Mouse (Mus musculus) Patski (cell line): ENCODE measurements around the gene Reep3. TPM values are rescaled to one million over a fixed set of nuclear protein-coding genes. Genes with fewer than 3 reads are reported as not detected.

ENCODE experiments used
- ATAC-seq: fragments of 100-300 bp; one replicate; pipeline ENCODE4 v1.8.0; 2021
- CTCF ChIA-PET: fragments of 350-600 bp; sonication (Branson Sonifier 250); formaldehyde crosslinking; loops from one replicate; lab custom pipeline; 2022; ENCODE audit warnings: inconsistent platforms; lab: Charles Lee
- POLR2A ChIA-PET: fragments of 350-600 bp; sonication (Branson Sonifier 250); formaldehyde crosslinking; loops from one replicate; lab custom pipeline; 2022; ENCODE audit warnings: antibody characterized with exemption, inconsistent platforms; lab: Charles Lee
- DNase-seq: peaks from one replicate; pipeline ENCODE4 v3.0.0-alpha.2; 2011; ENCODE audit warnings: low read depth, low spot score
- H3K27me3 ChIP-seq: fragments of 371-371 bp; one replicate; pipeline ENCODE4 v1.5.1; 2021
- CTCF ChIP-seq: fragments of 100-300 bp; IDR thresholded peaks from one replicate; pipeline ENCODE4 v1.5.1; 2021
- in situ Hi-C: fragments of 300-500 bp; cut with MboI; formaldehyde crosslinking; loops from 3 replicates; pipeline ENCODE4 v1.11.1; 2018; ENCODE audit warnings: low pct_unique_long_range_greater_than_20kb, mixed read lengths
- polyA plus RNA-seq: library from polyadenylated mRNA; unstranded; gene quantifications from one replicate; pipeline ENCODE4 v1.2.3, GENCODE M21; 2021

Gene Reep3
- polyA plus RNA-seq, 1 experiment from 2014 or later = 46.6 TPM

DNA sequence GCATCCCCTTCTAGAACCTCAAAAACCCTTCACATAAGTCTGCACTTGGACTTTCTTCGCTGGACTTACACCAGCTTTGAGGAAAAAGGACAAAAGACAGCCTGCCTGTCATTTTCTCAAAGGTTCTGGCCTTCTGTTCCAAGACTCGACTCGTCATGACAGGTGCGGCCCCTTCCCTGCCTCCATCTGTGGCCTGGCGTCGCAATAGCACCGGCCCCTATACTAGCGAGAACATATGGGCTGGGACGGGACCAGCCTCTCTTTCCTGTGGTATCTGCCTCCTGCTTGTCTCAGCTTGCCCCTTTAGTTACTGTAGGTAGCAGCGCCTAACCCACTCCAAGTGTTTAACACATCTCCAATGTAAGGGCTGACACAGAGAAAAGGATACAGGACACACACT lies 11.6 kb downstream of the Reep3 start:
- CTCF ChIA-PET = interaction anchor here (1.4 kb wide), 1 partner anchor 231 kb away, joined by 4 read pairs; no protein-coding TSS in a partner anchor

GRCm38 (mm10) chr10:67083446-67084166 lies 13.1 kb downstream of the Reep3 start:
- POLR2A ChIA-PET = no interaction called here
- ATAC-seq (no peak), DNase-seq (no peak)
- H3K27me3 ChIP-seq = no peaks in the 10 kb centered on the region
- in situ Hi-C loops = no loop called here
- no peak for TF ChIP-seq CTCF
- CTCF ChIA-PET = interaction anchor here (0.7 kb wide), 1 partner anchor 12 kb away, joined by 4 read pairs; no protein-coding TSS in a partner anchor

More for the DNA sequence above, 11.6 kb downstream of the Reep3 start:
- DNase-seq = no peak
- TF ChIP-seq CTCF = no peak
- ATAC-seq = no peak
- in situ Hi-C loops = no loop called here
- no peaks in the 10 kb centered on the region for H3K27me3 ChIP-seq
- POLR2A ChIA-PET = interaction anchor here (0.5 kb wide), 1 partner anchor 40 kb away, joined by 4 read pairs; no protein-coding TSS in a partner anchor

DNA sequence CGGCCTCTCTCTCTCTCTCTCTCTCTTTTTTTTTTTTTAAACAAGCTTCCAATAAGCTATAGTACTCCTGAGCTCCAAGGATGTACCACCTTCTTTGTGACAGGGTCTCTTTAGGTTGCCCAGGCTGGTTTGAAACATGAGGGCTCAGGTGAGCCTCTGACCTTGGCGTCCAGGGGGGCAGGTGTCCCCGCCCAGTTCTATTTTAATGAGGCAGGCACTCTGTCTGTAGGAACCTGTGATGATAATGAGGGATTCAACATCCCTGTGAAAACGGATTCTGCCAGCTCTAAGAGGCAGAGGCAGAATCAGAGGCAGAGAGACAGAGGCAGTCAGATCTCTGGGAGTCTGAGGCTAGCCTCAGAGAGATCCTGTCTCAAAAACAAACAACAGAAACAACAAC lies 14.2 kb downstream of the Reep3 start:
- no peaks in the 10 kb centered on the region for H3K27me3 ChIP-seq
- no peak for TF ChIP-seq CTCF
- ChIA-PET CTCF (interaction anchor here (0.9 to 1.0 kb wide), 2 partner anchors 11 to 13 kb away, joined by 3 to 4 read pairs; partner anchors contain the start of gene Jmjd1c), POLR2A (interaction anchor here (0.7 to 1.1 kb wide), 2 partner anchors 11 to 12 kb away, joined by 3 read pairs; no protein-coding TSS in a partner anchor)
- ATAC-seq (no peak), DNase-seq (no peak)
- in situ Hi-C loops = no loop called here

DNA sequence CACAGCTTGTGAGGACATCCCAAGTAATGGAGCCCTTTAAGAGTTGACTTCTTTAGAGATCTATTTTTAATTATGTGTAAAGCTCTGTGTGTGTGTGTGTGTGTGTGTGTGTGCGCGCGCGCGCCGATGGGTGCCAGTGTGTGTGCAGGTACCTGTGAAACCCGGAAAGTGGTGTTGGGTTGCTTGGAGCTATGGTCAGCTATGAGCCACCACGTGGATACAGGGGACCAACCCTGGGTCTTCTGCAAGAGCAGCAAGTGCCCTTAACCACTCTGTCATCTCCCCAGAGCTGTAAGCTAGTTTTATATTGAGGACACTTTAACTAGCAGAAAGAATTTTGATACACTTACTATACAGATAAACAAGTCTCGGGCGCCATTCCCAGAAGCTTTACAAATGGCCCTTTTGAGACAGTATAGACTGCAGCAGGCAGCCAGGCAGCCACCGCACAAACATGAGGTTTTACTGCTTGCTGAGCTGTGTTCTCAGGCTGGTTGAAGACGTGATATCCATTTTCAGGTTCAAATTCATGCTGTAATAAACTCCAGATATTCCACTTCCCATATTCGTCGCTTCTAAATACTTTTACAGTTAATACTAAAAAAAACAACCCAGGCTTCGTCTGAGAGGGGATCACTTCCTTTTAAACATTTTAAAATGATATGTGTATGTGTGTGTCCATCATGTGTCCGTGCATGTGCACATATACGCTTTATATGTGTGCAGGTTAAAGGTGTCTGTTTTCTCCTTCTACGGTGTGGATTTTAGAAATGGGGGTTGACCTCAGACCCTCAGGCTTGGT lies 15.3 kb downstream of the Reep3 start:
- POLR2A ChIA-PET = interaction anchor here (1.1 kb wide), 1 partner anchor 9 kb away, joined by 3 read pairs; no protein-coding TSS in a partner anchor
- ATAC-seq = no peak
- DNase-seq = no peak
- H3K27me3 ChIP-seq = no peaks in the 10 kb centered on the region
- TF ChIP-seq CTCF = no peak
- CTCF ChIA-PET = interaction anchor here (0.9 to 1.1 kb wide), 2 partner anchors 13 to 14 kb away, joined by 3 to 4 read pairs; partner anchors contain the start of gene Jmjd1c
- in situ Hi-C loops = no loop called here

DNA sequence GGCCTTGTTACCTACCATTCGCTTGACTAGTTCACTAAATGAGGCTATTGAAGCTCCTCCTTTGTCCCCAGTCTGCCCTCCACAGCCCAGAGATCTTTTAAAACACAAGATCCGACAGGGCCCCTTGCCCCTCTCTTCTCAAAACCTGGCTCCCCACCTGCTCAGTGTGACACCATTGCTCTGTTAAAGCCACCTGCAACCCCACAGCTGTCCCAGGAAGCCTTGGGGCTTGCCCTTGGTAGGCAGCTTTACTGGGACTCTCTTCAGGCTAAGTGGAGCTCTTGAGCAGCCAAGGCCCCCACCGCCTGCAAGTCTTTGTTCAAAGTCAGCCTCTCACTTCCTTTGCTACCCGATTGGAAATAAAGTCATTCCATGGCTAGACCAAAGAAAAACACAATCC lies 17.7 kb downstream of the Reep3 start:
- ChIA-PET POLR2A (no interaction called here), CTCF (no interaction called here)
- ATAC-seq (no peak), DNase-seq (no peak)
- TF ChIP-seq CTCF = no peak
- H3K27me3 ChIP-seq = no peaks in the 10 kb centered on the region
- in situ Hi-C loops = no loop called here

DNA sequence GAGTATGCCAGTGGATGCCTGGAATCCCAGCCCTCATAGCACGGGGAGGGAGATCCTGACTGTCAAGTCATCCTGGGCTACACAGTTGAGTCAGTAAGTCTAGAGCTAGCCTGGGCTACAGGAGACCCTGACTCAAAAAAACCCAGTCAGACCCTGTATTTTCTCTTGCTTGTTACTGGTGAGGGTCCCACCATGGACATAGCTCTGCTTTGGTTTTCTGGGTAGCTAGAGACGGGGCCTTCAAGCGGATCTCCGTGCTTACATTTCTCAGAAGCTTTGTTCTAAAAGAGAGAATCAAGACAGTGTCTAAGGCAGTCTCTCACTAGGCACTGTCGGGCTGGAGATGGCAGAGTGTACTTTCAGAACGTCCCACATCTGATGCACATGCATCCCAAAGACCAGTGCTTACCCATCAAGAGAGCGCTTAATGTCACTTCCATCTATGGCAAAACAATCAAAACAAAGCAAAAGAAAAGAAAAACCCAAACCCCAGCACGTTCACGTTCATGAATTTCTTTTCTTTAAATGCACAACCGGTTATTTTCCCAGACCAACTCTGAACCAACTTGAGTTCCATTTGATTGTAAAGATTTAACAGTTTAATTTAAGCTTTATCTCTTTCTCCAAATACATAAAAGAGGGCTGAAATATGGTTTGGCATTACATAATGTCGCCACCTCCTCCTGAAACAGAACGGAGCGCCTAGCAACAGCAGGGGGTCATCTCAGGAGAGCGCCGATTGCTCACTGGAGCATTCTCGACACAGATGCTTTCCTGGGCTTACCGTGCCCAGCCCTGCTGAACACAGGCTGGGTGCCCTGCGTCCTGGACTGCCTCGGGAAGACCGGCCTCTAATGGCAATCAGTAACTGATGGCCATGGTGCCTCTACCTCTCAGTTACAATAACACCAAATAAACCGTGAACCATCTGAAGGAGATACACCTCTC lies 20.5 kb downstream of the Reep3 start:
- ATAC-seq = no peak
- ChIA-PET CTCF (no interaction called here), POLR2A (interaction anchor here (0.8 kb wide), 1 partner anchor 42 kb away, joined by 3 read pairs; no protein-coding TSS in a partner anchor)
- DNase-seq = no peak
- no peaks in the 10 kb centered on the region for H3K27me3 ChIP-seq
- no peak for TF ChIP-seq CTCF
- in situ Hi-C loops = no loop called here

- POLR2A ChIA-PET = no interaction called here
- CTCF ChIA-PET = no interaction called here
- in situ Hi-C loops = no loop called here
- no peaks in the 10 kb centered on the region for H3K27me3 ChIP-seq
- ATAC-seq (no peak), DNase-seq (no peak)
- TF ChIP-seq CTCF = no peak
These were observed 23.2 kb downstream of the Reep3 start for GRCm38 (mm10) chr10:67073577-67073976.

- no peak for ATAC-seq
- H3K27me3 ChIP-seq = no peaks in the 10 kb centered on the region
- no peak for DNase-seq
- TF ChIP-seq CTCF = no peak
- ChIA-PET CTCF (interaction anchor here (1.0 kb wide), 1 partner anchor 11 kb away, joined by 4 read pairs; no protein-coding TSS in a partner anchor), POLR2A (interaction anchor here (1.4 kb wide), 1 partner anchor 10 kb away, joined by 3 read pairs; no protein-coding TSS in a partner anchor)
- in situ Hi-C loops = no loop called here
These were observed 24.1 kb downstream of the Reep3 start for GRCm38 (mm10) chr10:67072600-67072999.

- ATAC-seq (no peak), DNase-seq (no peak)
- in situ Hi-C loops = no loop called here
- H3K27me3 ChIP-seq = no peaks in the 10 kb centered on the region
- ChIA-PET POLR2A (interaction anchor here (1.4 kb wide), 1 partner anchor 10 kb away, joined by 3 read pairs; no protein-coding TSS in a partner anchor), CTCF (interaction anchor here (1.0 to 1.5 kb wide), 3 partner anchors 12 to 17 kb away, joined by 3 to 4 read pairs (median 3); no protein-coding TSS in a partner anchor)
- no peak for TF ChIP-seq CTCF
These were observed 24.9 kb downstream of the Reep3 start for GRCm38 (mm10) chr10:67071884-67072283.
